Mouse (Mus musculus) MEL (cell line): ENCODE results near the gene Mgat5. TPM values are rescaled to one million over a fixed set of nuclear protein-coding genes. Genes with fewer than 3 reads are reported as not detected.

Experiments used
- DNase-seq: peaks from one replicate; pipeline ENCODE4 v3.0.0; 2011; ENCODE audit warnings: low read depth, low spot score
- H3K27ac ChIP-seq: 2 replicates; pipeline ENCODE4 v1.5.1; 2012; ENCODE audit warnings: low read depth, mild to moderate bottlenecking, control low read depth, low read length, moderate library complexity; ENCODE audit not compliant: control insufficient read depth
- H3K27me3 ChIP-seq, 2 experiments: fragments of 150-350 bp in 1 of 2; sonication (generic) in 1 of 2; 2 replicates each; pipeline ENCODE4 v1.6.1; 2012; ENCODE audit warnings: low read length in 2 of 2, mild to moderate bottlenecking in 2 of 2, improper control_type of control experiment in 1 of 2, moderate library complexity in 1 of 2; ENCODE audit not compliant: insufficient read depth in 2 of 2, control insufficient read depth in 1 of 2
- H3K36me3 ChIP-seq, 2 experiments: 2 replicates each; pipeline ENCODE4 v1.6.1; 2012 to 2014; ENCODE audit warnings: low read length in 2 of 2, improper control_type of control experiment in 1 of 2, inconsistent platforms in 1 of 2, mild to moderate bottlenecking in 1 of 2; ENCODE audit not compliant: insufficient read depth in 2 of 2, control insufficient read depth in 1 of 2
- H3K4me1 ChIP-seq, 2 experiments: fragments of 150-350 bp in 1 of 2; sonication (generic) in 1 of 2; 2 replicates each; pipeline ENCODE4 v1.6.1; 2012; ENCODE audit warnings: low read length in 2 of 2, improper control_type of control experiment in 1 of 2, mild to moderate bottlenecking in 1 of 2; ENCODE audit not compliant: insufficient read depth in 2 of 2, control insufficient read depth in 1 of 2
- H3K4me3 ChIP-seq, 2 experiments: fragments of 150-350 bp in 1 of 2; sonication (generic) in 1 of 2; 2 replicates each; pipeline ENCODE4 v1.5.1; 2012; ENCODE audit warnings: low read depth in 2 of 2, low read length in 2 of 2, mild to moderate bottlenecking in 2 of 2, moderate library complexity in 2 of 2, control low read depth in 1 of 2, improper control_type of control experiment in 1 of 2; ENCODE audit not compliant: control insufficient read depth in 1 of 2, insufficient read depth in 1 of 2
- H3K79me2 ChIP-seq: 2 replicates; pipeline ENCODE4 v1.6.1; 2012; ENCODE audit warnings: mild to moderate bottlenecking, low read length, moderate library complexity; ENCODE audit not compliant: control insufficient read depth, poor library complexity, insufficient read depth
- H3K9ac ChIP-seq: 2 replicates; pipeline ENCODE4 v1.6.1; 2012; ENCODE audit warnings: low read depth, mild to moderate bottlenecking, control low read depth, low read length, moderate library complexity; ENCODE audit not compliant: control insufficient read depth, poor library complexity, severe bottlenecking
- H3K9me3 ChIP-seq: fragments of 150-350 bp; sonication (generic); replicated peaks from 2 replicates; pipeline ENCODE4 v1.6.1; 2012; ENCODE audit warnings: mild to moderate bottlenecking, low read length, improper control_type of control experiment, moderate library complexity; ENCODE audit not compliant: insufficient read depth
- BHLHE40 ChIP-seq: IDR thresholded peaks from 2 replicates; pipeline ENCODE4 v1.6.1; 2012; ENCODE audit warnings: low read depth, mild to moderate bottlenecking, inconsistent platforms, low read length, improper control_type of control experiment, borderline replicate concordance
- E2F4 ChIP-seq: IDR thresholded peaks from 2 replicates; pipeline ENCODE4 v1.6.1; 2011; ENCODE audit warnings: low read depth, low read length, improper control_type of control experiment, borderline replicate concordance
- EP300 ChIP-seq, 2 experiments: IDR thresholded peaks; 2 replicates each; pipeline ENCODE4 v1.6.1; 2011; ENCODE audit warnings: improper control_type of control experiment in 2 of 2, low read length in 2 of 2, low read depth in 1 of 2, mild to moderate bottlenecking in 1 of 2
- ETS1 ChIP-seq: IDR thresholded peaks from 2 replicates; pipeline ENCODE4 v1.6.1; 2012; ENCODE audit warnings: low read depth, mild to moderate bottlenecking, inconsistent platforms, low read length, improper control_type of control experiment, moderate library complexity
- GATA1 ChIP-seq: IDR thresholded peaks from 2 replicates; pipeline ENCODE4 v1.6.1; 2011; ENCODE audit warnings: low read depth, low read length, improper control_type of control experiment
- HCFC1 ChIP-seq: IDR thresholded peaks from 2 replicates; pipeline ENCODE4 v1.6.1; 2012; ENCODE audit warnings: low read depth, mild to moderate bottlenecking, inconsistent platforms, low read length, improper control_type of control experiment, moderate library complexity
- JUND ChIP-seq: IDR thresholded peaks from 2 replicates; pipeline ENCODE4 v1.6.1; 2011; ENCODE audit warnings: low read depth, mild to moderate bottlenecking, improper control_type of control experiment, low read length
- KAT2A ChIP-seq: conservative IDR thresholded peaks from 2 replicates; pipeline ENCODE4 v1.6.1; 2012; ENCODE audit warnings: low read depth, low read length, improper control_type of control experiment, inconsistent platforms
- MAFK ChIP-seq: IDR thresholded peaks from 2 replicates; pipeline ENCODE4 v1.6.1; 2011; ENCODE audit warnings: low read depth, mild to moderate bottlenecking, low read length, improper control_type of control experiment, borderline replicate concordance
- MAX ChIP-seq: IDR thresholded peaks from 2 replicates; pipeline ENCODE4 v1.6.1; 2011; ENCODE audit warnings: low read length, improper control_type of control experiment
- MEF2A ChIP-seq: IDR thresholded peaks from 2 replicates; pipeline ENCODE4 v1.6.1; 2014; ENCODE audit warnings: low read depth, mild to moderate bottlenecking, inconsistent platforms, low read length, improper control_type of control experiment; ENCODE audit not compliant: poor library complexity, insufficient replicate concordance, severe bottlenecking; ENCODE audit errors: extremely low read depth
- MYC ChIP-seq: IDR thresholded peaks from 2 replicates; pipeline ENCODE4 v1.6.1; 2011; ENCODE audit warnings: low read depth, mild to moderate bottlenecking, low read length, improper control_type of control experiment, moderate library complexity
- NRF1 ChIP-seq: IDR thresholded peaks from 2 replicates; pipeline ENCODE4 v1.6.1; 2014; ENCODE audit warnings: low read depth, mild to moderate bottlenecking, inconsistent platforms, low read length, improper control_type of control experiment, moderate library complexity; ENCODE audit not compliant: poor library complexity, insufficient read depth, severe bottlenecking
- RCOR1 ChIP-seq: IDR thresholded peaks from 2 replicates; pipeline ENCODE4 v1.6.1; 2012; ENCODE audit warnings: low read depth, mild to moderate bottlenecking, inconsistent platforms, low read length, improper control_type of control experiment
- TBP ChIP-seq: IDR thresholded peaks from 2 replicates; pipeline ENCODE4 v1.8.0; 2011; ENCODE audit warnings: low read depth, low read length, improper control_type of control experiment
- USF2 ChIP-seq, 2 experiments: IDR thresholded peaks; 2 replicates each; pipeline ENCODE4 v1.6.1; 2011 to 2012; ENCODE audit warnings: improper control_type of control experiment in 2 of 2, low read length in 2 of 2, borderline replicate concordance in 1 of 2, inconsistent platforms in 1 of 2, low read depth in 1 of 2, mild to moderate bottlenecking in 1 of 2; ENCODE audit not compliant: insufficient read depth in 1 of 2
- ZKSCAN1 ChIP-seq: IDR thresholded peaks from 2 replicates; pipeline ENCODE4 v1.6.1; 2012; ENCODE audit warnings: low read depth, mild to moderate bottlenecking, inconsistent platforms, low read length, improper control_type of control experiment, moderate library complexity
- ZMIZ1 ChIP-seq: IDR thresholded peaks from 2 replicates; pipeline ENCODE4 v1.6.1; 2012; ENCODE audit warnings: low read depth, mild to moderate bottlenecking, inconsistent platforms, low read length, improper control_type of control experiment, moderate library complexity
- ZNF384 ChIP-seq: IDR thresholded peaks from 2 replicates; pipeline ENCODE4 v1.6.1; 2012; ENCODE audit warnings: low read depth, mild to moderate bottlenecking, inconsistent platforms, low read length, improper control_type of control experiment
- polyA plus RNA-seq, 2 experiments: library from polyadenylated mRNA; stranded (reverse) in 1 of 2; unstranded in 1 of 2; fragments of >175 nt in 1 of 2; fragments of >200 nt in 1 of 2; gene quantifications; 2 replicates each; pipeline versions ENCODE4 v1.2.1 to v1.2.4; 2012; ENCODE audit warnings: low replicate concordance in 2 of 2, low read depth in 1 of 2; ENCODE audit not compliant: insufficient read length in 2 of 2, insufficient read depth in 1 of 2, missing spikeins in 1 of 2
- total RNA-seq: library from RNA; depleted of rRNA; stranded (reverse); fragments of 300-350 nt; gene quantifications from 2 replicates; pipeline ENCODE4 v1.2.3, GENCODE M21; 2012

The Mgat5 gene
- total and polyA plus RNA-seq, 3 experiments: 6.9 to 9.5 TPM; not detected in 1

DNA sequence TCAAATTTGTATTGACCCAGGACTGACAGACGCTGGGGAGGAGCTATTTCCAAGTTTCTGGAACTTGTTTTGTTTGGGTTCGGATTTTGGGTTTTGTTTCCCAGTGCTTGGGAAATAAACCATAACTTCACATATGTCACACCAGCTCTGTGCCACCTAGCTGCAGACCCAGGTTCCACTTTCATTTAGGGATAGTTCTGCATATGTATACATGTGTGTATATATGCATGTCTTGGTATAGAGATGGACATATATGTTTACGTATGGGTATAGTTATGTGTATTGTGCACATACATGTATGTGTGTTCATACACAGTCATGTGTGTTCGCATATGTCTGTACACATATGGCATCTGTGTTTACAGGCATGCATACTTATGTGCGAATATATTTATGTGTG, 326.9 kb downstream of the Mgat5 start:
- Histone ChIP-seq H3K79me2 (no peaks in the 10 kb centered on the region), H3K27me3 (peaks cover 2 to 3% of the 10 kb centered on the region in 2 experiments; a peak in 1 of 4 replicates), H3K9ac (no peak overlapping the region), H3K9me3 (no peaks in the 10 kb centered on the region), H3K4me1 (no peaks in the 10 kb centered on the region), H3K4me3 (no peak overlapping the region), H3K36me3 (no peaks in the 10 kb centered on the region), H3K27ac (no peak overlapping the region)
- DNase-seq: no peak
- TF ChIP-seq MAFK: no peak
- no peak for TF ChIP-seq MYC
- TF ChIP-seq ETS1: no peak
- no peak for TF ChIP-seq MAX
- no peak for TF ChIP-seq ZMIZ1
- TF ChIP-seq E2F4: no peak
- no peak for TF ChIP-seq GATA1
- TF ChIP-seq BHLHE40: no peak
- no peak for TF ChIP-seq EP300 (IDR thresholded peaks at IDR 0.05; ENCODE audit: low read depth in 1 of 2, low read length in 2 of 2)
- TF ChIP-seq TBP: no peak

GRCm38 (mm10) chr1:127536448-127536847, 331.6 kb downstream of the Mgat5 start:
- no peak overlapping the region for H3K4me3 ChIP-seq
- H3K4me1 ChIP-seq: no peaks in the 10 kb centered on the region
- DNase-seq: peak; percentile 3
- no peaks in the 10 kb centered on the region for H3K36me3 ChIP-seq
- no peak for TF ChIP-seq HCFC1
- TF ChIP-seq RCOR1: no peak
- no peak for TF ChIP-seq ZNF384
- TF ChIP-seq KAT2A: no peak
- no peak for TF ChIP-seq MYC
- no peak for TF ChIP-seq MAX
- no peak for TF ChIP-seq JUND
- no peak for TF ChIP-seq USF2 (IDR thresholded peaks at IDR 0.05; ENCODE audit: borderline replicate concordance in 1 of 2, insufficient read depth in 1 of 2, low read depth in 1 of 2, low read length in 2 of 2)
- TF ChIP-seq E2F4: no peak
- TF ChIP-seq MEF2A: no peak
- no peak for TF ChIP-seq ZKSCAN1
- no peak for TF ChIP-seq NRF1
- H3K9ac ChIP-seq: no peak overlapping the region
- H3K9me3 ChIP-seq: no peaks in the 10 kb centered on the region
- no peaks in the 10 kb centered on the region for H3K79me2 ChIP-seq
- H3K27me3 ChIP-seq: peaks cover 2 to 3% of the 10 kb centered on the region in 2 experiments; a peak in 1 of 4 replicates
- no peak overlapping the region for H3K27ac ChIP-seq
